Mouse (Mus musculus): ENCODE results near the gene Klkb1. TPM values are rescaled to one million over a fixed set of nuclear protein-coding genes. Genes with fewer than 3 reads are reported as not detected.
"Not testable (repeated sequence)": the region's sequence is repeated elsewhere in the genome, so short reads cannot be mapped to it uniquely, and the experiment has no call there.

Gene Klkb1
- polyA plus RNA-seq, 1 experiment, result 0.85 TPM

DNA sequence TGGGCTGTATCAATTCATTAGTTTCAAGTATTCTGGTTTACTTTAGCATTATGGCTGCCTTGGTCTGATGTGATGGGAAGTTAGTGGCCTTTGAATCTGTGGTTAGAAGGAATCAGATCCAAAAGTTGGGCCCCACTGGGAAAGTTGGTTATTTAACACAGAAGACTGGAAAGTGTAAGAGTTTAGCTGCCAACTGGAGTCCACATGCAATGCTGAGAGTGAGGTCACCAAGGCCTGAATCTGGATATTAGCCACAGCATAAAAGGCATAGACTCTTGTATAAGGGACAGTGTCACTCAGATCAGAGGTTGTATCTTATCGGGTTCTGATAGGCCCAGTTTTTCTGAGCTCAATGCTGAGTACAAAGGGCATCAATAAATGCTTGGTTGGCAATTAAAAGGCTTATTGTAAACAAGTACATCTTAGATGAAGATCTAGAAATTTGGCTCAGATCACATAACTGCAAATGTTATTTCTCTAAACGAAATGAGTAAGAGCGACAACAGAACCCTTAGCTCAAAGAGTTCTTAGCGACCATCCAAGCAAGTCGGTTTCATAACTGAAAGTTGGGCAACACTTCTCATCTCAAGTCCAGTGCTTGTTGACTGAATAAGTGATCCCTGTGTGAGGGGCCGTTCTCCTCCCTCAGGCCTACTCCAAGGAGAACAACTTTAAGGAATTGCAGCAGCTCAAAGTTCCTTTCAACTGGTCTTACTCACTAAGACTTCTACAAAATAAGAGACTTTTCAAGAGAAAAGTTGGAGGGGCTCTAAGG is 34.7 kb upstream of the Klkb1 start:
- H3K4me3 ChIP-seq (ENCODE audit: control insufficient read depth, low read depth, low read length), result no peak overlapping the region
- H3K36me3 ChIP-seq (ENCODE audit: control insufficient read depth, insufficient read depth, low read length), result no peaks in the 10 kb centered on the region
- peaks cover 9% of the 10 kb centered on the region for H3K4me1 ChIP-seq (ENCODE audit: control insufficient read depth, insufficient read depth, low read length)
- no peak for TF ChIP-seq CTCF (IDR thresholded peaks at IDR 0.05; ENCODE audit: control insufficient read depth, insufficient read depth, insufficient replicate concordance, low read depth, low read length)
- no peak for TF ChIP-seq POLR2A (IDR thresholded peaks at IDR 0.05; ENCODE audit: control insufficient read depth, low read depth, low read length)
- no peaks in the 10 kb centered on the region; the same call in 1 of the 2 replicates for H3K27me3 ChIP-seq (ENCODE audit: control insufficient read depth, insufficient read depth, low read length)
- H3K27ac ChIP-seq (ENCODE audit: control insufficient read depth, insufficient read depth, low read depth, low read length), result no peak overlapping the region

DNA sequence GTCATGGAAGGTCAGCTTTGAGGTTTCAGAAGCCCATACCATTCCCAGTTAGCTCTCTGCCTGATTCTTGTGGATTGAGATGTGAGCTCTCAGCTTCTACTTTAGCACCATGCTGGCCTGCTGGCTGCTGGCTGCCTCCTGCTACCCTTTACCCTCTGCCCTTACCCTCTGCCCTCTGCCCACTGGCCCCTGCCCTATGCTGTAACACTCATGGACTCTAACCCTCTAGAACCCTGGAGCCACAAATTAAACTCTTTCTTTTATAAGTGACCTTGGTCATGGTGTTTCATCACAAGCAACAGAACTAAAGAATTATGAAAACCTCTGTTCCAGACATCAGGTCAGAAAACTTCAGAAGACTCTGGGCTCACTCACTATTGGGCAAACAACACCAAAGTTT is 32.4 kb upstream of the Klkb1 start:
- not testable (repeated sequence) for H3K4me1 ChIP-seq (ENCODE audit: control insufficient read depth, insufficient read depth, low read length); H3K27ac ChIP-seq (ENCODE audit: control insufficient read depth, insufficient read depth, low read depth, low read length); H3K36me3 ChIP-seq (ENCODE audit: control insufficient read depth, insufficient read depth, low read length); H3K27me3 ChIP-seq (ENCODE audit: control insufficient read depth, insufficient read depth, low read length); H3K4me3 ChIP-seq (ENCODE audit: control insufficient read depth, low read depth, low read length)

DNA sequence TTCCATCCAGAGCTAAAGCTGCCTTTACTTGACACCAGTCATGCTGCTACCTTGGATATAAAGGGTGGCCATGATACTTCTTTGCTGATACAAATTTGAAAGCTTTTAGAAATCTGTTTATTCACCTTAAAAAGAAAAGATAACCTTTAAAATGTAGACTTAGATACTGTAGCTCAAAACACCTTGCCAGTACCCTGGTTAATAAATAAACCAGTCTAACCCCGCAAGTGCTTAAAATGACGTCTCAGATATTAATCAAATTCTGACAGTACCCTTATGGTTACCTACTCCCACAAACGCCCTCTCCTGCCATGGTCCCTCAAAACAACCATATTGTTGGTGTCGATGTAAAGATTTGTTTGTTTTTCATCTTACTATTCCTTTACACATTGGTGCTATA is 29.5 kb upstream of the Klkb1 start:
- H3K4me3 ChIP-seq (ENCODE audit: control insufficient read depth, low read depth, low read length), result no peak overlapping the region
- no peaks in the 10 kb centered on the region for H3K27me3 ChIP-seq (ENCODE audit: control insufficient read depth, insufficient read depth, low read length)
- TF ChIP-seq POLR2A (IDR thresholded peaks at IDR 0.05; ENCODE audit: control insufficient read depth, low read depth, low read length) (no peak), CTCF (IDR thresholded peaks at IDR 0.05; ENCODE audit: control insufficient read depth, insufficient read depth, insufficient replicate concordance, low read depth, low read length) (no peak)
- no peak overlapping the region for H3K27ac ChIP-seq (ENCODE audit: control insufficient read depth, insufficient read depth, low read depth, low read length)
- H3K4me1 ChIP-seq (ENCODE audit: control insufficient read depth, insufficient read depth, low read length), result no peaks in the 10 kb centered on the region
- no peaks in the 10 kb centered on the region for H3K36me3 ChIP-seq (ENCODE audit: control insufficient read depth, insufficient read depth, low read length)

DNA sequence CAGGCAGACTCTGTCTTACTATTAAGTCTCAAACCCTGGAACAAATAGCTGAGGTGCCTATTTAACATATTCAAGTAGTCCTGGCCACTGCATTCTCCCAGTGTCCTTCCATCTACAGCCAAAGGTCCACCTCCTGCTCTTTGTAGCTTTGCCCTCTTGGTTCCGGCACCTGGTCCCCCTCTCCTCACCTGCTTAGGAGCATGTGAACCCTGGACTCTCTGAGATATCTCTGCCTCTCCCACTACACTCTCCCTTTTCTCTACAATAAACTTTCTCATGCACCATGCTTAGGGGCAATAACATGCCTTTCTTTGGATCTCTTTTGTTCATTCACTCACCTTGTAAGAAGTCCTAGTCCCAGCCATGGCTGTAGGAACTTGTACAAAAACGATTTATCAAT is 26.7 kb upstream of the Klkb1 start:
- H3K4me1 ChIP-seq (ENCODE audit: control insufficient read depth, insufficient read depth, low read length), result no peaks in the 10 kb centered on the region
- no peaks in the 10 kb centered on the region for H3K36me3 ChIP-seq (ENCODE audit: control insufficient read depth, insufficient read depth, low read length)
- no peaks in the 10 kb centered on the region for H3K27me3 ChIP-seq (ENCODE audit: control insufficient read depth, insufficient read depth, low read length)
- no peak overlapping the region for H3K4me3 ChIP-seq (ENCODE audit: control insufficient read depth, low read depth, low read length)
- no peak overlapping the region for H3K27ac ChIP-seq (ENCODE audit: control insufficient read depth, insufficient read depth, low read depth, low read length)
- TF ChIP-seq POLR2A (IDR thresholded peaks at IDR 0.05; ENCODE audit: control insufficient read depth, low read depth, low read length) (no peak), CTCF (IDR thresholded peaks at IDR 0.05; ENCODE audit: control insufficient read depth, insufficient read depth, insufficient replicate concordance, low read depth, low read length) (no peak)

DNA sequence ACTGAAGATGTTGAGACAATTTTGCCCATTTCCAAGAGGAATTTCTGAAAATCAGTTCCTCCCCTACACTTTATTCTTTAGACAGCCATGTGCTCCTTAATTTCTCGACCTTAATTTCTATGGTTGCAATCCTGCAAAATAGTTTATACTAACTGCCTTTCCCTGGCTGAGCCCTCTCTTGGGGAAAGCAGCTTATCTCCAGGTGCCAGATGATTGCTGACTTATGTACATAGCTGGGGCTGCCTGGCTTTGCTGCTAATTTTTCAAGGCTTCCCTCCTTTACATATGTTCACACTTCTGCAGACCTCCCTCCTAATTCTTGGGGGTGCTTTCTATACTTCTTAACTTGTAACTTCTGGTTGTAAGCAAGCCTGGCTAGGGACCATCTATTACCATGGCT is 26.3 kb upstream of the Klkb1 start:
- TF ChIP-seq CTCF (IDR thresholded peaks at IDR 0.05; ENCODE audit: control insufficient read depth, insufficient read depth, insufficient replicate concordance, low read depth, low read length) (no peak), POLR2A (IDR thresholded peaks at IDR 0.05; ENCODE audit: control insufficient read depth, low read depth, low read length) (no peak)
- Histone ChIP-seq H3K4me3 (ENCODE audit: control insufficient read depth, low read depth, low read length) (no peak overlapping the region), H3K36me3 (ENCODE audit: control insufficient read depth, insufficient read depth, low read length) (no peaks in the 10 kb centered on the region), H3K4me1 (ENCODE audit: control insufficient read depth, insufficient read depth, low read length) (no peaks in the 10 kb centered on the region), H3K27me3 (ENCODE audit: control insufficient read depth, insufficient read depth, low read length) (no peaks in the 10 kb centered on the region), H3K27ac (ENCODE audit: control insufficient read depth, insufficient read depth, low read depth, low read length) (no peak overlapping the region)

DNA sequence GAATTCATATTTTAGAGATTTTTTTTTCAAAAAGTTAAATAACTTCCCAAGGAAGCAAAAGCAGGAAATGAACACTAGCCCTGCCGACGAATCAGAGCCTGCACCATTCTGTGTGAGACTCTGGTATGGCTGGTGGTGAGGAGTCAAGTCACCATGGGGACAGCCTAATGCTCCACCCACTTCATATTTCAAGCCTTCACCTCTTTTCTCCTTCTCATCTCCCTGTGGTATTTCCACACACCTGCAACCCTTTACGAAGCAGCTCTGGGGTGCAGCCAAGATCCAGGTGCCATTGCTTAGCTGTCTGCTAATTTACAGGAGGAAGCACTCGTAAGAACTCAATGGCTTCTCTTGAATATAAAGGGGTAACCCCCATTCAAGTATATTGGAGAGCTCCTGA is 16.3 kb upstream of the Klkb1 start:
- no peak overlapping the region for H3K4me3 ChIP-seq (ENCODE audit: control insufficient read depth, low read depth, low read length)
- TF ChIP-seq CTCF (IDR thresholded peaks at IDR 0.05; ENCODE audit: control insufficient read depth, insufficient read depth, insufficient replicate concordance, low read depth, low read length), result no peak
- no peak for TF ChIP-seq POLR2A (IDR thresholded peaks at IDR 0.05; ENCODE audit: control insufficient read depth, low read depth, low read length)
- H3K4me1 ChIP-seq (ENCODE audit: control insufficient read depth, insufficient read depth, low read length), result no peaks in the 10 kb centered on the region
- H3K27me3 ChIP-seq (ENCODE audit: control insufficient read depth, insufficient read depth, low read length), result no peaks in the 10 kb centered on the region
- no peaks in the 10 kb centered on the region for H3K36me3 ChIP-seq (ENCODE audit: control insufficient read depth, insufficient read depth, low read length)
- no peak overlapping the region for H3K27ac ChIP-seq (ENCODE audit: control insufficient read depth, insufficient read depth, low read depth, low read length)

DNA sequence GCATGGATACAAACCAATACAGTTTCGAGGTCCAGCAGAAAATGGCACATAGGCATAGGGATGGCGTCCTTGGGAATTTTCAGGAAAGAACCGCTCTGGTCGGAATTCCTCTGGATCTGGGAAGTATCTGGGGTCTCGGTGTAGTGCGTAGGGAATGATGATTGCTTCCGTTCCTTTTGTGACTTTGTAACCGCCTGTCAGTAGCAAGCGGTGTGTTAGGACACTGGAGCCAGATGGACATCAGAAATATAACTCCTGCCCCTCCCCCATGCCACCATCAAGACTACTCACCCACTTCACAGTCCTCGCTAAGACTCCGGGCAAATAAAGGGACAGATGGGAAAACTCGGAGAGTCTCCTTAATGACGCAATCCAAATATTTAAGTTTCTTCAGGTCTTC is 13.7 kb upstream of the Klkb1 start, which contains the start of gene Gm45753:
Gene Gm45753 (minus strand): TSS at position 101 of the 400 bp plus-strand sequence.
- H3K4me3 ChIP-seq (ENCODE audit: control insufficient read depth, low read depth, low read length), result no peak within 1 kb of the TSS
- TF ChIP-seq POLR2A (IDR thresholded peaks at IDR 0.05; ENCODE audit: control insufficient read depth, low read depth, low read length) (no peak), CTCF (IDR thresholded peaks at IDR 0.05; ENCODE audit: control insufficient read depth, insufficient read depth, insufficient replicate concordance, low read depth, low read length) (no peak)
- no peaks in the 10 kb centered on the region for H3K4me1 ChIP-seq (ENCODE audit: control insufficient read depth, insufficient read depth, low read length)

DNA sequence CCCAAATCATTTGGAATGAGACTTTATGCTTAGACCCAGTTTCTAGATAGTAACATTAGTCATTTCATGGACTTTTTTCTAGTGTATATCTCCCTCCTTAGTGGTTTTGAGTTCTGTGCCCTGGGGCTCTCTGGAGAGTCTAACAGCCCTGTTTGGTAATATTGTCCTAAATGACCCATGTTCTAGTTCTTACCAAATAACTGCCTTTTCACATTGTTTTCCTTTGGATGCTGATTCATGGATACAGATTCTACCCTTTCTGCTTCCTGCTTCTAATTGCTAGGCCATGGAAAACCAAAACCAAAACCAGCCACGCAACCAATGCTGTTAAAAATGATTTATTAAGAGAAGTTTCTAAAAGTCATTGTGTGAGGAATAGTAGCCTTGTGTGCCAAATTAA is 10.8 kb upstream of the Klkb1 start:
- Histone ChIP-seq H3K27ac (ENCODE audit: control insufficient read depth, insufficient read depth, low read depth, low read length) (no peak overlapping the region), H3K27me3 (ENCODE audit: control insufficient read depth, insufficient read depth, low read length) (no peaks in the 10 kb centered on the region), H3K36me3 (ENCODE audit: control insufficient read depth, insufficient read depth, low read length) (no peaks in the 10 kb centered on the region), H3K4me3 (ENCODE audit: control insufficient read depth, low read depth, low read length) (no peak overlapping the region), H3K4me1 (ENCODE audit: control insufficient read depth, insufficient read depth, low read length) (no peaks in the 10 kb centered on the region)
- TF ChIP-seq POLR2A (IDR thresholded peaks at IDR 0.05; ENCODE audit: control insufficient read depth, low read depth, low read length) (no peak), CTCF (IDR thresholded peaks at IDR 0.05; ENCODE audit: control insufficient read depth, insufficient read depth, insufficient replicate concordance, low read depth, low read length) (no peak)

More for the DNA sequence above, 13.7 kb upstream of the Klkb1 start, which contains the start of gene Gm45753:
- Histone ChIP-seq H3K27ac (ENCODE audit: control insufficient read depth, insufficient read depth, low read depth, low read length) (no peak within 1 kb of the TSS), H3K27me3 (ENCODE audit: control insufficient read depth, insufficient read depth, low read length) (no peaks in the 10 kb centered on the region), H3K36me3 (ENCODE audit: control insufficient read depth, insufficient read depth, low read length) (no peaks in the 10 kb centered on the region)

All from testis, adult 2 months (tissue).